8 mouse cellular contexts compared by ENCODE assay signal in the genomic region with DNA sequence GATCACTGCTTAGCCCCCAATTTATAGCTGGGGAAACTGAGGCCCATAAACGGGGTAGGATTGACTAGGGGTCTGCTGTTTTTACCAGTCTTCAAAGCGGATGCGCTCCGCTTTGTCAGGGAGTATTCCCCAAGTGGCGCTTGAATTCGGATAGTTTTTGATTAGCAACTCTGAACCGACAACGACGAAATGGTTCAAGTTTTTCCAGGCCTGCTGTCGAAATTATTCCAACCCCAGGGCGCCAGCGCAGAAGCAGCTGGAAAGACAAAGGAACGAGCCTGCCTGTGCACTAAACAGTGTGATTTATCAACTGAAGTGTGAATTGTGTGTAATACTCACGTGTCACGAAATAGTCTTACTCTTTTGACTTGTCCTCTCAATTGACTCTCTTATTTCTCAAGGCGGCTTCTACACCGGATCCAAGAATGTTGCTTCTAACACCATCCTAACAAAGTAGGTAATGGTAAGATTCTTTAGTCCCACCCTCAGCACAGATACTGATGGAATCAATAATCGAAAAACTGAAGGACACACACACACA. TPM values are rescaled to one million over a fixed set of nuclear protein-coding genes. Genes with fewer than 3 reads are reported as not detected.
DNase-seq lines count a peak whose midpoint lies in the region; ATAC-seq and TF ChIP-seq lines count a peak whose summit lies in the region.

Sdc4 (minus strand) TSS at position 428 of the 541 bp plus-strand sequence.

- H3K4me1 ChIP-seq in kidney, postnatal 0 days (replicated peaks; ENCODE audit: insufficient read depth, low read length): peaks cover 6% of the 10 kb centered on the region
- H3K4me1 ChIP-seq in midbrain, embryonic 10.5 days: peaks cover 34% of the 10 kb centered on the region

- H3K27ac ChIP-seq in kidney, postnatal 0 days: peak within 1 kb of the TSS; percentile 87
- peak within 1 kb of the TSS; percentile 85 for H3K27ac ChIP-seq in midbrain, embryonic 10.5 days (replicated peaks)

- ATAC-seq in kidney, postnatal 0 days (replicated peaks; ENCODE audit: low FRiP score, low read depth): no peak
- ATAC-seq in inflammation-experienced regulatory T-cells, adult 6 months: no peak

- TF ChIP-seq CTCF in kidney, postnatal 0 days (IDR thresholded peaks at IDR 0.05; ENCODE audit: low read depth): no peak

- peak within 1 kb of the TSS; percentile 63 for H3K4me2 ChIP-seq in kidney, postnatal 0 days (ENCODE audit: low read length)

- H3K9ac ChIP-seq in kidney, postnatal 0 days (ENCODE audit: low read depth, low read length): peak within 1 kb of the TSS; percentile 83

- no peaks in the 10 kb centered on the region for H3K27me3 ChIP-seq in kidney, postnatal 0 days (ENCODE audit: insufficient read depth, low read length)
- peaks cover 58% of the 10 kb centered on the region for H3K27me3 ChIP-seq in midbrain, embryonic 10.5 days (ENCODE audit: low read depth, poor library complexity, severe bottlenecking)

- H3K36me3 ChIP-seq in kidney, postnatal 0 days (ENCODE audit: insufficient read depth, low read length): no peaks in the 10 kb centered on the region
- no peaks in the 10 kb centered on the region for H3K36me3 ChIP-seq in midbrain, embryonic 10.5 days

- H3K4me3 ChIP-seq in kidney, postnatal 0 days (replicated peaks; ENCODE audit: low read depth, low read length): peak within 1 kb of the TSS; percentile 70
- H3K4me3 ChIP-seq in midbrain, embryonic 10.5 days: peak within 1 kb of the TSS; percentile 71

- 11% methylated on average over 18 of the region's 18 CpGs for WGBS in kidney, postnatal 0 days
- 7% methylated on average over 18 of the region's 18 CpGs for WGBS in midbrain, embryonic 10.5 days

- no peak for DNase-seq in kidney, postnatal 0 days (ENCODE audit: low spot score)
- no peak for DNase-seq in kidney, adult 8-10 months
- no peak for DNase-seq in adrenal gland, adult 2 months
- DNase-seq in gastrocnemius, adult 8-10 months (ENCODE audit: low spot score in 2 of 2): no peak
- DNase-seq in midbrain, embryonic 10.5 days (ENCODE audit: low spot score): no peak
- DNase-seq in ovary, adult 18-20 months (ENCODE audit: low spot score): no peak
- no peak for DNase-seq in kidney, adult 18-20 months

- H3K9me3 ChIP-seq in kidney, postnatal 0 days (replicated peaks; ENCODE audit: low read length): no peaks in the 10 kb centered on the region
- H3K9me3 ChIP-seq in midbrain, embryonic 10.5 days (replicated peaks): no peaks in the 10 kb centered on the region

RNA-seq across cellular contexts. Expression of gene Sdc4, which starts in this region (rescaled TPM):
- 183 and 227 TPM in 2 replicates for polyA plus RNA-seq in kidney, postnatal 0 days (2015; fragmentation: Nextera tagmentation; extraction: Ambion mirVana)
- total RNA-seq in adrenal gland, adult 2 months (2021): 100 to 1,000 TPM; 123 to 151 TPM
- polyA plus RNA-seq in adrenal gland, adult 2 months (2012; rRNA removed): 23.3 and 23.5 TPM in 2 replicates
- total RNA-seq in gastrocnemius, adult 8-10 months (2022): 10 to 100 TPM; 23.9 to 58.8 (median 34.1) TPM
- polyA plus RNA-seq in inflammation-experienced regulatory T-cells, adult 6 months (2017; shearing (Covaris generic)): 10 to 100 TPM; 12.0 to 42.7 (median 41.8) TPM
- polyA plus RNA-seq in midbrain, embryonic 10.5 days (2016; fragmentation: Nextera tagmentation; extraction: Ambion mirVana): 16.1 and 17.4 TPM in 2 replicates
